Mouse (Mus musculus): ENCODE data around the gene Rln3. TPM values are rescaled to one million over a fixed set of nuclear protein-coding genes. Genes with fewer than 3 reads are reported as not detected.

Rln3 gene
- polyA plus RNA-seq, 1 experiment from 2014 or later, result not detected

DNA sequence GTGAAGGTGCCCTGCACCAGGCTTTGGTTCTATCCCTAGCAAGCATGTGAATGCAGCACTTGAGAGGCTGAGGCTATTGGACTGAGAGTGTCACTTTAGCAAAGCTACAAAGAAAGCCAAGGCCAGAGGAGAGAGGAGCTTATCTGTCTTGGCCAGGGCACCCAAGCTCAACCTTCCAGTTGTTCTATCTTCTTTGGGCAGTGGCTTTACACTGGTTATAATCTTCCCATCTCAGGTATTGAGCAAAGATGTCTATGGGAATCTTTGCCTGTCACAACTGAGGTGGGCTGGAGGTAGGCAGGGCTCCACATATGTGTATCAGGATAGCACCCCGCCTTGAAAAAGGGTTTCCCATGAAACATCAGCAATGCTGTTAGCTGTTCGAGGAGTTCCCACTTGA is 15.4 kb upstream of the Rln3 start:
- Histone ChIP-seq H3K27me3 (ENCODE audit: insufficient read depth, low read length) (no peaks in the 10 kb centered on the region), H3K36me3 (ENCODE audit: insufficient read depth, low read length) (no peaks in the 10 kb centered on the region), H3K4me3 (replicated peaks; ENCODE audit: low read depth, low read length) (no peak overlapping the region), H3K4me1 (replicated peaks; ENCODE audit: insufficient read depth, low read length) (no peaks in the 10 kb centered on the region), H3K4me2 (ENCODE audit: low read length) (no peak overlapping the region), H3K9ac (ENCODE audit: low read depth, low read length) (no peak overlapping the region), H3K27ac (no peak overlapping the region), H3K9me3 (replicated peaks; ENCODE audit: low read length) (no peaks in the 10 kb centered on the region)
- 89% methylated on average over 2 of the region's 2 CpGs for WGBS
- TF ChIP-seq CTCF (IDR thresholded peaks at IDR 0.05; ENCODE audit: low read depth), result no peak
- DNase-seq (ENCODE audit: low spot score) (no peak), ATAC-seq (replicated peaks; ENCODE audit: low FRiP score, low read depth) (no peak)

DNA sequence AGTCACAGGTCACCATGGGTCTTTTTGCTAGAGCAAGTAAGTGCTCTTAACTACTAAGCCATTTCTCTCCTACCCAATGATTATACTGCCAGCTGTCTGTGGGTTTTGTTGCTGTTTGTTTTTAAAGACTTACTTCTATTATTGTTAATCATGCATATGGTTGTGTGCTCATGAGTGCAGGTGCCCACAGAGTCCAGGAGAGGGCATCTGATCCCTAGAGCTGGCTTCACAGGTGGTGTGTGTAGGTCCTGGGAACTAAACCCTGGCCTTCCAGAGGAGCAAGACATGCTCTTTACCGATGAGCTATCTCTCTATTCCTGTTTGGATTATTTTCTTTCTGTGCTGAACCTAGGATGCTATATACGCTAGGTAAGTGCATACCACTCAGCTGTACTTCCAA is 14.4 kb upstream of the Rln3 start:
- Histone ChIP-seq H3K36me3 (ENCODE audit: insufficient read depth, low read length) (no peaks in the 10 kb centered on the region), H3K9me3 (replicated peaks; ENCODE audit: low read length) (no peaks in the 10 kb centered on the region), H3K9ac (ENCODE audit: low read depth, low read length) (no peak overlapping the region), H3K27ac (no peak overlapping the region), H3K4me1 (replicated peaks; ENCODE audit: insufficient read depth, low read length) (no peaks in the 10 kb centered on the region), H3K4me2 (ENCODE audit: low read length) (no peak overlapping the region), H3K27me3 (ENCODE audit: insufficient read depth, low read length) (no peaks in the 10 kb centered on the region), H3K4me3 (replicated peaks; ENCODE audit: low read depth, low read length) (no peak overlapping the region)
- WGBS, result 88% methylated on average over 2 of the region's 2 CpGs
- TF ChIP-seq CTCF (IDR thresholded peaks at IDR 0.05; ENCODE audit: low read depth), result no peak
- ATAC-seq (replicated peaks; ENCODE audit: low FRiP score, low read depth) (no peak), DNase-seq (ENCODE audit: low spot score) (no peak)

- Histone ChIP-seq H3K27ac (no peak overlapping the region), H3K4me2 (ENCODE audit: low read length) (no peak overlapping the region), H3K36me3 (ENCODE audit: insufficient read depth, low read length) (no peaks in the 10 kb centered on the region), H3K4me3 (replicated peaks; ENCODE audit: low read depth, low read length) (no peak overlapping the region), H3K27me3 (ENCODE audit: insufficient read depth, low read length) (no peaks in the 10 kb centered on the region), H3K9me3 (replicated peaks; ENCODE audit: low read length) (no peaks in the 10 kb centered on the region), H3K4me1 (replicated peaks; ENCODE audit: insufficient read depth, low read length) (no peaks in the 10 kb centered on the region), H3K9ac (ENCODE audit: low read depth, low read length) (no peak overlapping the region)
- no peak for TF ChIP-seq CTCF (IDR thresholded peaks at IDR 0.05; ENCODE audit: low read depth)
- 93% methylated on average over 1 of the region's 1 CpGs for WGBS
- ATAC-seq (replicated peaks; ENCODE audit: low FRiP score, low read depth), result no peak
- DNase-seq (ENCODE audit: low spot score), result no peak
Observed at GRCm38 (mm10) chr8:84057827-84058226, 13.0 kb upstream of the Rln3 start.

DNA sequence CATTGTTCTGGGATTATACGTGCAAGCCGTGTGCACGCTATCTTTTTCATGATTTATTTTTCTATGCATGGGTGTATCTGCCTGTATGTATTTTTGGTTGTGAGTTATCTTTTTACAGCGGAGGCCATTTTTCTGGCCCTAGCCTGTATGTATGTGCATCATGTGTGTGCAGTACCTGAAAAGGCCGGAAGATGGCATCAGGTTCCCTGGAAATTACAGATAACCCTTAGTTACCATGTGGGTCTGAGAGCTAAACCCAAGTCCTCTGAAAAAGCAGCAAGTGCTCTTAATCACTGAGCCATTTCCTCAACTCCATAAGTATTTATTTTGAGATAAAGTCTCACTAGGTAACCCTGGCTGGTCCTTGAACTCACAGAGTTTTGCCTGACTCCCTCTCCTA is 8.4 kb upstream of the Rln3 start:
- H3K4me2 ChIP-seq (ENCODE audit: low read length), result no peak overlapping the region
- H3K4me1 ChIP-seq (replicated peaks; ENCODE audit: insufficient read depth, low read length), result no peaks in the 10 kb centered on the region
- DNase-seq (ENCODE audit: low spot score) (no peak), ATAC-seq (replicated peaks; ENCODE audit: low FRiP score, low read depth) (no peak)
- no peaks in the 10 kb centered on the region for H3K36me3 ChIP-seq (ENCODE audit: insufficient read depth, low read length)
- H3K27ac ChIP-seq, result no peak overlapping the region
- TF ChIP-seq CTCF (IDR thresholded peaks at IDR 0.05; ENCODE audit: low read depth), result no peak
- WGBS, result 94% methylated on average over 5 of the region's 5 CpGs
- H3K9ac ChIP-seq (ENCODE audit: low read depth, low read length), result no peak overlapping the region
- H3K4me3 ChIP-seq (replicated peaks; ENCODE audit: low read depth, low read length), result no peak overlapping the region
- H3K27me3 ChIP-seq (ENCODE audit: insufficient read depth, low read length), result no peaks in the 10 kb centered on the region
- no peaks in the 10 kb centered on the region for H3K9me3 ChIP-seq (replicated peaks; ENCODE audit: low read length)

GRCm38 (mm10) chr8:84052746-84053145 is 7.9 kb upstream of the Rln3 start:
- TF ChIP-seq CTCF (IDR thresholded peaks at IDR 0.05; ENCODE audit: low read depth), result no peak
- no peak for DNase-seq (ENCODE audit: low spot score)
- H3K27ac ChIP-seq, result no peak overlapping the region
- no peaks in the 10 kb centered on the region for H3K27me3 ChIP-seq (ENCODE audit: insufficient read depth, low read length)
- ATAC-seq (replicated peaks; ENCODE audit: low FRiP score, low read depth), result no peak
- no peak overlapping the region for H3K4me3 ChIP-seq (replicated peaks; ENCODE audit: low read depth, low read length)
- H3K36me3 ChIP-seq (ENCODE audit: insufficient read depth, low read length), result no peaks in the 10 kb centered on the region
- H3K9me3 ChIP-seq (replicated peaks; ENCODE audit: low read length), result no peaks in the 10 kb centered on the region
- H3K4me1 ChIP-seq (replicated peaks; ENCODE audit: insufficient read depth, low read length), result no peaks in the 10 kb centered on the region
- H3K9ac ChIP-seq (ENCODE audit: low read depth, low read length), result no peak overlapping the region
- WGBS, result 39% methylated on average over 3 of the region's 3 CpGs
- no peak overlapping the region for H3K4me2 ChIP-seq (ENCODE audit: low read length)

DNA sequence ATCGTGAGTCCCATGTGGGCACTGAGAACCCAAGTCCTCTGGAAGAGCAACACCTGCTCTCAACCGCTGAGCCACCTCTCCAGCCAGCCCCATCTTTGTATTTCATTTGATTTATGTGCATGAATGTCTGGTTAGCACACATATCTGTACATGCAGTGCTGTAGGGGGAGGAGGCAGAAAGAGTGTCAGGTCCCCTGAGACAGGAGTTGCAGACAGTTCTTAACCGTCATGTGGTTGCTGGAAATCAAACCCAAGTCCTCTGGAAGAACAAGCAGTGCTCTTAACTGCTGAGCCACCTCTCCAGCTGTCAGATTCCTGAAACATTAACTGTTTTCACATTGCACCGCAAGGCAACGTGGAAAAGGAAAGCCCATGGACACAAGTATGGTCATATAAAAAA is 3.4 kb upstream of the Rln3 start:
- Histone ChIP-seq H3K4me3 (replicated peaks; ENCODE audit: low read depth, low read length) (no peak overlapping the region), H3K9ac (ENCODE audit: low read depth, low read length) (no peak overlapping the region), H3K27me3 (ENCODE audit: insufficient read depth, low read length) (peaks cover 15% of the 10 kb centered on the region), H3K4me1 (replicated peaks; ENCODE audit: insufficient read depth, low read length) (no peaks in the 10 kb centered on the region), H3K9me3 (replicated peaks; ENCODE audit: low read length) (no peaks in the 10 kb centered on the region), H3K27ac (no peak overlapping the region), H3K4me2 (ENCODE audit: low read length) (no peak overlapping the region), H3K36me3 (ENCODE audit: insufficient read depth, low read length) (no peaks in the 10 kb centered on the region)
- ATAC-seq (replicated peaks; ENCODE audit: low FRiP score, low read depth) (no peak), DNase-seq (ENCODE audit: low spot score) (no peak)
- 46% methylated on average over 5 of the region's 5 CpGs for WGBS
- TF ChIP-seq CTCF (IDR thresholded peaks at IDR 0.05; ENCODE audit: low read depth), result no peak

DNA sequence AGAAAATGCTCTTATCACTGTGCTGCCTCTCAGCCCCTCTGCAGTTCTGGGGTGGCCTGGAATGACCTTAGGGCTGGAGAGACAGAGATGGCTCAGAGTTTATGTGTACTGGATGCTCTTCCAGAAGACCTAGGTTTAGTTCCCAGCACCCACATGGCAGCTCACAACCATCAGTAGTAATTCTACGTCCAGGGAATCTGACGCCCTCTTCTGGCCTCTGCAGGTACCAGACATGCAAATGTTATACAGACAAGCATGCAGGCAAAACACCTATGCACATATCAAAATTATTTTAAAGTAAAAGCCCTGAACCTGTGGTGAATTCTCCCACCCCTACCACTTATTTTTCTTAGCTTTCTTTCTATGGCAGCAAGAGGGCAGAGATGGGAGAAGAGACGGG is 1.7 kb upstream of the Rln3 start:
- ATAC-seq (replicated peaks; ENCODE audit: low FRiP score, low read depth), result no peak
- H3K36me3 ChIP-seq (ENCODE audit: insufficient read depth, low read length), result no peaks in the 10 kb centered on the region
- H3K27ac ChIP-seq, result no peak overlapping the region
- DNase-seq (ENCODE audit: low spot score), result no peak
- WGBS, result 90% methylated on average over 3 of the region's 3 CpGs
- no peaks in the 10 kb centered on the region; the same call in 1 of the 2 replicates for H3K4me1 ChIP-seq (replicated peaks; ENCODE audit: insufficient read depth, low read length)
- H3K4me2 ChIP-seq (ENCODE audit: low read length), result no peak overlapping the region
- no peak overlapping the region for H3K9ac ChIP-seq (ENCODE audit: low read depth, low read length)
- TF ChIP-seq CTCF (IDR thresholded peaks at IDR 0.05; ENCODE audit: low read depth), result no peak
- H3K9me3 ChIP-seq (replicated peaks; ENCODE audit: low read length), result no peaks in the 10 kb centered on the region
- peaks cover 15% of the 10 kb centered on the region for H3K27me3 ChIP-seq (ENCODE audit: insufficient read depth, low read length)
- H3K4me3 ChIP-seq (replicated peaks; ENCODE audit: low read depth, low read length), result no peak overlapping the region

Data from kidney, postnatal 0 days (tissue).